Mouse (Mus musculus): ENCODE measurements around the gene Arfip1. TPM values are rescaled to one million over a fixed set of nuclear protein-coding genes. Genes with fewer than 3 reads are reported as not detected.
"Not testable (repeated sequence)": the region's sequence is repeated elsewhere in the genome, so short reads cannot be mapped to it uniquely, and the experiment has no call there.

Gene Arfip1
- polyA plus RNA-seq, 1 experiment from 2014 or later: 32.2 TPM

- 88% methylated on average over 4 of the region's 4 CpGs for WGBS
- Histone ChIP-seq H3K27ac (replicated peaks) (no peak overlapping the region), H3K36me3 (no peaks in the 10 kb centered on the region), H3K9me3 (replicated peaks) (no peaks in the 10 kb centered on the region), H3K27me3 (ENCODE audit: low read depth, poor library complexity, severe bottlenecking) (no peaks in the 10 kb centered on the region), H3K4me1 (no peaks in the 10 kb centered on the region), H3K4me3 (no peak overlapping the region)
- DNase-seq (ENCODE audit: low spot score): no peak
These were observed 19.0 kb downstream of the Arfip1 start for GRCm38 (mm10) chr3:84563415-84563814.

- not testable (repeated sequence) for H3K4me1 ChIP-seq; H3K4me3 ChIP-seq; H3K36me3 ChIP-seq; H3K27me3 ChIP-seq (ENCODE audit: low read depth, poor library complexity, severe bottlenecking); H3K27ac ChIP-seq (replicated peaks); H3K9me3 ChIP-seq (replicated peaks); DNase-seq (ENCODE audit: low spot score)
- WGBS: 87% methylated on average over 2 of the region's 2 CpGs
These were observed 19.5 kb downstream of the Arfip1 start for GRCm38 (mm10) chr3:84562911-84563310.

- H3K27ac ChIP-seq (replicated peaks): no peak overlapping the region
- DNase-seq (ENCODE audit: low spot score): no peak
- 90% methylated on average over 3 of the region's 3 CpGs for WGBS
These were observed 24.1 kb downstream of the Arfip1 start for GRCm38 (mm10) chr3:84558301-84558700.

GRCm38 (mm10) chr3:84555780-84556179 is 26.6 kb downstream of the Arfip1 start:
- H3K4me3 ChIP-seq: no peak overlapping the region
- no peaks in the 10 kb centered on the region for H3K4me1 ChIP-seq
- no peaks in the 10 kb centered on the region for H3K36me3 ChIP-seq
- no peaks in the 10 kb centered on the region for H3K27me3 ChIP-seq (ENCODE audit: low read depth, poor library complexity, severe bottlenecking)
- no peak for DNase-seq (ENCODE audit: low spot score)
- no peak overlapping the region for H3K27ac ChIP-seq (replicated peaks)
- 90% methylated on average over 3 of the region's 3 CpGs for WGBS
- H3K9me3 ChIP-seq (replicated peaks): no peaks in the 10 kb centered on the region

More at GRCm38 (mm10) chr3:84558301-84558700, 24.1 kb downstream of the Arfip1 start:
- Histone ChIP-seq H3K4me1 (no peaks in the 10 kb centered on the region), H3K27me3 (ENCODE audit: low read depth, poor library complexity, severe bottlenecking) (no peaks in the 10 kb centered on the region), H3K9me3 (replicated peaks) (no peaks in the 10 kb centered on the region), H3K36me3 (no peaks in the 10 kb centered on the region), H3K4me3 (no peak overlapping the region)

GRCm38 (mm10) chr3:84547177-84547576 is 35.2 kb downstream of the Arfip1 start:
- Histone ChIP-seq H3K4me1 (no peaks in the 10 kb centered on the region), H3K4me3 (no peak overlapping the region), H3K9me3 (replicated peaks) (no peaks in the 10 kb centered on the region), H3K27ac (replicated peaks) (no peak overlapping the region), H3K36me3 (no peaks in the 10 kb centered on the region), H3K27me3 (ENCODE audit: low read depth, poor library complexity, severe bottlenecking) (no peaks in the 10 kb centered on the region)
- 85% methylated on average over 8 of the region's 8 CpGs for WGBS
- no peak for DNase-seq (ENCODE audit: low spot score)

- 37% methylated on average over 3 of the region's 3 CpGs for WGBS
- H3K4me1 ChIP-seq, H3K36me3 ChIP-seq: not testable (repeated sequence)
These were observed 40.0 kb downstream of the Arfip1 start for GRCm38 (mm10) chr3:84542450-84542849.

GRCm38 (mm10) chr3:84541881-84542280 is 40.5 kb downstream of the Arfip1 start:
- Histone ChIP-seq H3K4me3 (no peak overlapping the region), H3K4me1 (no peaks in the 10 kb centered on the region), H3K27ac (replicated peaks) (no peak overlapping the region), H3K9me3 (replicated peaks) (no peaks in the 10 kb centered on the region), H3K27me3 (ENCODE audit: low read depth, poor library complexity, severe bottlenecking) (no peaks in the 10 kb centered on the region), H3K36me3 (no peaks in the 10 kb centered on the region)
- WGBS: 94% methylated on average over 1 of the region's 1 CpGs
- no peak for DNase-seq (ENCODE audit: low spot score)

More at GRCm38 (mm10) chr3:84542450-84542849, 40.0 kb downstream of the Arfip1 start:
- not testable (repeated sequence) for H3K27me3 ChIP-seq (ENCODE audit: low read depth, poor library complexity, severe bottlenecking); H3K4me3 ChIP-seq; H3K27ac ChIP-seq (replicated peaks); H3K9me3 ChIP-seq (replicated peaks)
- DNase-seq (ENCODE audit: low spot score): peak; percentile 40

- Histone ChIP-seq H3K4me1 (no peaks in the 10 kb centered on the region), H3K36me3 (no peaks in the 10 kb centered on the region), H3K9me3 (replicated peaks) (no peaks in the 10 kb centered on the region), H3K27ac (replicated peaks) (no peak overlapping the region), H3K27me3 (ENCODE audit: low read depth, poor library complexity, severe bottlenecking) (no peaks in the 10 kb centered on the region), H3K4me3 (no peak overlapping the region)
- DNase-seq (ENCODE audit: low spot score): no peak
These were observed 41.8 kb downstream of the Arfip1 start for GRCm38 (mm10) chr3:84540640-84541039.

- Histone ChIP-seq H3K27ac (replicated peaks) (no peak overlapping the region), H3K27me3 (ENCODE audit: low read depth, poor library complexity, severe bottlenecking) (no peaks in the 10 kb centered on the region), H3K4me3 (no peak overlapping the region), H3K36me3 (peaks cover 4% of the 10 kb centered on the region; the same call in 1 of the 2 replicates), H3K9me3 (replicated peaks) (no peaks in the 10 kb centered on the region), H3K4me1 (no peaks in the 10 kb centered on the region)
- 91% methylated on average over 6 of the region's 6 CpGs for WGBS
- DNase-seq (ENCODE audit: low spot score): no peak
These were observed 45.4 kb downstream of the Arfip1 start for GRCm38 (mm10) chr3:84536987-84537386.

- no peaks in the 10 kb centered on the region for H3K9me3 ChIP-seq (replicated peaks)
- no peaks in the 10 kb centered on the region for H3K27me3 ChIP-seq (ENCODE audit: low read depth, poor library complexity, severe bottlenecking)
- no peak for DNase-seq (ENCODE audit: low spot score)
- H3K27ac ChIP-seq (replicated peaks): no peak overlapping the region
- H3K36me3 ChIP-seq: peaks cover 4% of the 10 kb centered on the region; the same call in 1 of the 2 replicates
- H3K4me3 ChIP-seq: no peak overlapping the region
- 81% methylated on average over 5 of the region's 5 CpGs for WGBS
- H3K4me1 ChIP-seq: no peaks in the 10 kb centered on the region
These were observed 49.2 kb downstream of the Arfip1 start for GRCm38 (mm10) chr3:84533227-84533626.

- Histone ChIP-seq H3K27me3 (ENCODE audit: low read depth, poor library complexity, severe bottlenecking) (no peaks in the 10 kb centered on the region), H3K4me1 (no peaks in the 10 kb centered on the region), H3K36me3 (peaks cover 9% of the 10 kb centered on the region), H3K9me3 (replicated peaks) (no peaks in the 10 kb centered on the region), H3K4me3 (no peak overlapping the region), H3K27ac (replicated peaks) (no peak overlapping the region)
- DNase-seq (ENCODE audit: low spot score): no peak
- 75% methylated on average over 2 of the region's 2 CpGs for WGBS
These were observed 53.4 kb downstream of the Arfip1 start for GRCm38 (mm10) chr3:84529021-84529420.

GRCm38 (mm10) chr3:84524952-84525351 is 57.5 kb downstream of the Arfip1 start:
- H3K9me3 ChIP-seq (replicated peaks): no peaks in the 10 kb centered on the region
- no peaks in the 10 kb centered on the region for H3K27me3 ChIP-seq (ENCODE audit: low read depth, poor library complexity, severe bottlenecking)
- DNase-seq (ENCODE audit: low spot score): no peak
- no peak overlapping the region for H3K27ac ChIP-seq (replicated peaks)
- peaks cover 6% of the 10 kb centered on the region for H3K36me3 ChIP-seq
- 90% methylated on average over 1 of the region's 1 CpGs for WGBS
- no peak overlapping the region for H3K4me3 ChIP-seq
- H3K4me1 ChIP-seq: no peaks in the 10 kb centered on the region

GRCm38 (mm10) chr3:84516163-84516562 is 66.3 kb downstream of the Arfip1 start:
- Histone ChIP-seq H3K9me3 (replicated peaks) (no peaks in the 10 kb centered on the region), H3K4me3 (no peak overlapping the region), H3K4me1 (peaks cover 6% of the 10 kb centered on the region), H3K27ac (replicated peaks) (no peak overlapping the region), H3K27me3 (ENCODE audit: low read depth, poor library complexity, severe bottlenecking) (no peaks in the 10 kb centered on the region), H3K36me3 (peaks cover 5% of the 10 kb centered on the region; the same call in 1 of the 2 replicates)
- DNase-seq (ENCODE audit: low spot score): no peak
- 96% methylated on average over 3 of the region's 3 CpGs for WGBS
